8 mouse cellular contexts compared by ENCODE assay signal in genomic region chr6:108064918-108065526, GRCm38 (mm10). TPM values are rescaled to one million over a fixed set of nuclear protein-coding genes. Genes with fewer than 3 reads are reported as not detected.
DNase-seq lines count a peak whose midpoint lies in the region; ATAC-seq and TF ChIP-seq lines count a peak whose summit lies in the region.

Gene Setmar (plus strand): TSS chr6:108065045.

- TF ChIP-seq CTCF in gastrocnemius, adult 2 months (IDR thresholded peaks at IDR 0.05): peak; percentile 24; the same call in 1 of the 2 replicates
- peak; percentile 43; the same call in 1 of the 2 replicates for TF ChIP-seq CTCF in hindbrain, postnatal 0 days (IDR thresholded peaks at IDR 0.05; ENCODE audit: low read depth)
- peak; percentile 14; the same call in 1 of the 2 replicates for TF ChIP-seq CTCF in left cerebral cortex, adult 2 months (IDR thresholded peaks at IDR 0.05)

- H3K36me3 ChIP-seq in hindbrain, postnatal 0 days (ENCODE audit: insufficient read depth, low read length): no peaks in the 10 kb centered on the region

- H3K27me3 ChIP-seq in hindbrain, postnatal 0 days (ENCODE audit: insufficient read depth, low read length): no peaks in the 10 kb centered on the region

- peak within 1 kb of the TSS; percentile 58 for H3K9ac ChIP-seq in hindbrain, postnatal 0 days (replicated peaks; ENCODE audit: low read length)

- H3K9me3 ChIP-seq in hindbrain, postnatal 0 days (ENCODE audit: low read length): no peaks in the 10 kb centered on the region

- no peaks in the 10 kb centered on the region for H3K4me1 ChIP-seq in hindbrain, postnatal 0 days (ENCODE audit: insufficient read depth, low read length)

- H3K4me2 ChIP-seq in hindbrain, postnatal 0 days (ENCODE audit: low read depth, low read length): peak within 1 kb of the TSS; percentile 71

- ATAC-seq in hindbrain, postnatal 0 days: peak; percentile 98
- ATAC-seq in megakaryocyte, adult 5-6 weeks (ENCODE audit: poor library complexity, severe bottlenecking): peak; percentile 96

- WGBS in hindbrain, postnatal 0 days: under 1% methylated on average over 22 of the region's 24 CpGs

- H3K4me3 ChIP-seq in gastrocnemius, adult 2 months: peak within 1 kb of the TSS; percentile 87
- peak within 1 kb of the TSS; percentile 50 for H3K4me3 ChIP-seq in hindbrain, postnatal 0 days (ENCODE audit: low read length)
- peak within 1 kb of the TSS; percentile 75 for H3K4me3 ChIP-seq in left cerebral cortex, adult 2 months

- intact Hi-C loops in gastrocnemius, adult 2 months (cut with DNase I): loop anchor here (5.0 kb wide), 1 partner anchor 1263 kb away; the partner anchor contains the start of gene Crbn
- intact Hi-C loops in left cerebral cortex, adult 2 months (cut with DNase I): loop anchor here (1.0 kb wide), 1 partner anchor 343 kb away; no protein-coding TSS in a partner anchor

- peak within 1 kb of the TSS; percentile 95 for H3K27ac ChIP-seq in gastrocnemius, adult 2 months
- peak within 1 kb of the TSS; percentile 87 for H3K27ac ChIP-seq in hindbrain, postnatal 0 days
- H3K27ac ChIP-seq in left cerebral cortex, adult 2 months: peak within 1 kb of the TSS; percentile 97

- DNase-seq in WW6 (ENCODE audit: low read depth, low spot score): peak; percentile 94
- peak; percentile 93 to 96 for DNase-seq in cerebellum, postnatal 4 days (ENCODE audit: low spot score in 2 of 2)
- DNase-seq in gastrocnemius, adult 2 months: peak; percentile 98
- DNase-seq in hindbrain, postnatal 0 days (ENCODE audit: low spot score): peak; percentile 98
- DNase-seq in left cerebral cortex, adult 2 months (ENCODE audit: extremely low spot score in 1 of 2, low spot score in 2 of 2): peak; percentile 96 to 98
- peak; percentile 97 for DNase-seq in right cerebral cortex, adult 2 months (ENCODE audit: low spot score in 2 of 2)
- DNase-seq in urinary bladder, postnatal 14 days (ENCODE audit: low spot score): peak; percentile 98

RNA-seq across cellular contexts. Expression of gene Setmar, which starts in this region (rescaled TPM):
- total RNA-seq in gastrocnemius, adult 2 months (2021): 1 to 10 TPM; 4.3 to 5.2 TPM
- total RNA-seq in hindbrain, postnatal 0 days (2014; rRNA removed): 2.0 TPM in 2 replicates
- polyA plus RNA-seq in hindbrain, postnatal 0 days (2015; fragmentation: Nextera tagmentation; extraction: Ambion mirVana): 1.8 and 2.6 TPM in 2 replicates
- 10 to 100 TPM in 1 of 2 experiments, 1 to 10 TPM in 1; 9.0 to 11.2 TPM for total RNA-seq in left cerebral cortex, adult 2 months (2021)
- 3.2 and 3.6 TPM in 2 replicates for total RNA-seq in megakaryocyte, adult 5-6 weeks (2015)
- 2.2 and 3.3 TPM in 2 replicates for total RNA-seq in megakaryocyte, adult 5-6 weeks (2017)

Comparison
In these comparisons a context has a peak if more than half of its experiments do, and no peak if none do; other contexts are left out.
1. Peak in every context shown above with its lines: DNase-seq, ATAC-seq, H3K4me3 ChIP-seq and H3K27ac ChIP-seq.